9 mouse cellular contexts compared by ENCODE assay signal in the genomic region with DNA sequence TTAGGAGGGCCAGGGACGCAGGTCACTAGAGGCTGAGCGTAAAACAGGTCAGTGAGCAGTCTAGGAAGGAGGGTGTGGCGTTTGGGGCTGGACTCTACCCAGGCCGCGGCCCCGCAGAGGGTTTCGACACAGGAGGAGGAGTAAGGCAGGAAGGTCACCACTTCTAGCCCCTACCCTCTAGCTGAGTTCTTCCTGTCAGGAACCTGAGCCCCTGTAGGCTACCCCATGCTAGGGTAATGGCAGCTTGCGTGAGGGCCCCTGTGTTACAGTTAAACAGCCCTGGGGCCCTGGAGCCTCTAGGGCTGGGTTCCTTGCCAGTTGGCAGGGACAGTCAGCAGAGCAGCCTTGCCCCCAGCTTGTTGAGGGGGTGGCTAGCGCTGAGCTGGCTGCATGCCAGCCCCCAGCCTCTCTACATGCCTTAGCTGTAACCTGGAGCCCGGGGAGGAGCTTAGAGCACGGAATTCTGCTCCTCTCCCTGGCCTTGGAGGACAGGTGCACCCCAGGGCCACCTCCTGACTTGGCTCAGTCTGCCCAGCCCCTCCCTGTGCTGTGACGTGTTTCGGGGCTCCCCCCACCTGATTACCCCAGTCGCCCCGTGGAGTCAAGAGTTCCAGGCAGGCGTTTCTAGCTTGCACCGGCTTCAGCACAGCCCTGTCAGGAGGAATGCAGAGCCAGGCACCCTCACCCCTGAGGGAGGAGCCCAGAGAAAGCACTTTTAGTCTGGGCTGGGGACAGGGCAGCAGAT. TPM values are rescaled to one million over a fixed set of nuclear protein-coding genes. Genes with fewer than 3 reads are reported as not detected.
DNase-seq lines count a peak whose midpoint lies in the region; ATAC-seq lines count a peak whose summit lies in the region.
"Had no signal": no experiment of that assay in that cellular context is flagged by ENCODE, and none has a peak within 500 bp of the region (broad histone marks: within the 10 kb centered on the region; RNA-seq: fewer than 3 reads in every experiment).

No protein-coding gene starts in this region.

- peak overlapping the region; percentile 96 for H3K27ac ChIP-seq in lung, embryonic 16.5 days (ENCODE audit: low read length)
- H3K27ac ChIP-seq: left cerebral cortex, adult 2 months had no signal

- peaks cover 51% of the 10 kb centered on the region for H3K4me1 ChIP-seq in lung, embryonic 16.5 days (replicated peaks; ENCODE audit: control insufficient read depth, insufficient read depth, low read length)

- 23% methylated on average over 17 of the region's 17 CpGs for WGBS in lung, embryonic 16.5 days

- DNase-seq in urinary bladder, adult 18-20 months (ENCODE audit: low spot score in 2 of 2) = peak; percentile 59 to 69
- no peak for DNase-seq in urinary bladder, postnatal 10 days (ENCODE audit: low spot score)
- DNase-seq in layer of hippocampus, adult 8-10 months (ENCODE audit: low spot score in 2 of 2) = peak; percentile 74
- peak; percentile 66 for DNase-seq in ovary, postnatal 14 days (ENCODE audit: low spot score)

- no peaks in the 10 kb centered on the region for H3K27me3 ChIP-seq in lung, embryonic 16.5 days (ENCODE audit: control insufficient read depth, insufficient read depth, low read depth, low read length)

- peak overlapping the region; percentile 64 for H3K9ac ChIP-seq in lung, embryonic 16.5 days (ENCODE audit: low read length)

- no peaks in the 10 kb centered on the region for H3K9me3 ChIP-seq in lung, embryonic 16.5 days (ENCODE audit: control insufficient read depth, low read length)

- H3K4me2 ChIP-seq in lung, embryonic 16.5 days (ENCODE audit: low read depth, low read length) = peak overlapping the region; percentile 57

- peaks cover 24% of the 10 kb centered on the region for H3K36me3 ChIP-seq in lung, embryonic 16.5 days (ENCODE audit: control insufficient read depth, insufficient read depth, low read length)

- peak overlapping the region; percentile 39 for H3K4me3 ChIP-seq in lung, embryonic 16.5 days (ENCODE audit: low read length)
- H3K4me3 ChIP-seq: left cerebral cortex, adult 2 months had no signal

- peak; percentile 23; the same call in 1 of the 2 replicates for ATAC-seq in erythroblast, adult 5-6 weeks (replicated peaks; ENCODE audit: low FRiP score, poor library complexity, severe bottlenecking)
- ATAC-seq in hematopoietic stem cell, adult 5-6 weeks (replicated peaks in 1 of 2; ENCODE audit: insufficient read depth in 1 of 2, low FRiP score in 2 of 2, low TSS enrichment in 1 of 2, low read depth in 1 of 2, poor library complexity in 2 of 2, severe bottlenecking in 2 of 2) = peak; percentile 30 to 42
- ATAC-seq in lung, embryonic 16.5 days (ENCODE audit: low read depth) = peak; percentile 85
- no peak for ATAC-seq in CD4-positive, CD25-positive, alpha-beta regulatory T cell, adult 4 months

RNA-seq across cellular contexts. Expression of a gene that starts 15.6 kb away (rescaled TPM):
- total RNA-seq in erythroblast, adult 5-6 weeks (2015; ENCODE audit: low replicate concordance) = 681 and 822 TPM in 2 replicates
- total RNA-seq in erythroblast, adult 5-6 weeks (2017; ENCODE audit: low replicate concordance) = 339 and 478 TPM in 2 replicates
- 1,280 and 1,726 TPM in 2 replicates for total RNA-seq in hematopoietic stem cell, adult 5-6 weeks (2017)
- total RNA-seq in layer of hippocampus, adult 8-10 months (2022) = 100 to 1,000 TPM; 188 to 289 (median 230) TPM
- 1,507 and 1,565 TPM in 2 replicates for polyA plus RNA-seq in lung, embryonic 16.5 days (2015; fragmentation: Nextera tagmentation; extraction: Ambion mirVana)
- polyA plus RNA-seq in CD4-positive, CD25-positive, alpha-beta regulatory T cell, adult 4 months (2017; shearing (Covaris generic)) = 1,000 to 10,000 TPM; 4,123 to 4,128 TPM

RNA-seq across cellular contexts. Expression of a gene that starts 21.4 kb away (rescaled TPM):
- 9.4 and 10.9 TPM in 2 replicates for total RNA-seq in erythroblast, adult 5-6 weeks (2015; ENCODE audit: low replicate concordance)
- 14.2 and 21.3 TPM in 2 replicates for total RNA-seq in erythroblast, adult 5-6 weeks (2017; ENCODE audit: low replicate concordance)
- total RNA-seq in hematopoietic stem cell, adult 5-6 weeks (2017) = 31.4 and 34.5 TPM in 2 replicates
- total RNA-seq in layer of hippocampus, adult 8-10 months (2022) = 10 to 100 TPM; 72.7 to 85.7 (median 77.4) TPM
- 32.9 and 35.1 TPM in 2 replicates for polyA plus RNA-seq in lung, embryonic 16.5 days (2015; fragmentation: Nextera tagmentation; extraction: Ambion mirVana)
- 10 to 100 TPM; 25.2 to 36.2 TPM for polyA plus RNA-seq in CD4-positive, CD25-positive, alpha-beta regulatory T cell, adult 4 months (2017; shearing (Covaris generic))

RNA-seq across cellular contexts. Expression of a gene that starts 37.2 kb away (rescaled TPM):
- 18.8 and 38.5 TPM in 2 replicates for total RNA-seq in erythroblast, adult 5-6 weeks (2015; ENCODE audit: low replicate concordance)
- 14.8 and 57.5 TPM in 2 replicates for total RNA-seq in erythroblast, adult 5-6 weeks (2017; ENCODE audit: low replicate concordance)
- total RNA-seq in hematopoietic stem cell, adult 5-6 weeks (2017) = 57.2 and 118 TPM in 2 replicates
- total RNA-seq in layer of hippocampus, adult 8-10 months (2022) = 10 to 100 TPM; 38.1 to 45.8 (median 40.2) TPM
- 70.1 and 74.4 TPM in 2 replicates for polyA plus RNA-seq in lung, embryonic 16.5 days (2015; fragmentation: Nextera tagmentation; extraction: Ambion mirVana)
- 10 to 100 TPM; 14.5 to 23.4 TPM for polyA plus RNA-seq in CD4-positive, CD25-positive, alpha-beta regulatory T cell, adult 4 months (2017; shearing (Covaris generic))

RNA-seq across cellular contexts. Expression of a gene that starts 59.2 kb away (rescaled TPM):
- total RNA-seq in erythroblast, adult 5-6 weeks (2015; ENCODE audit: low replicate concordance) = 3.1 and 5.9 TPM in 2 replicates
- total RNA-seq in erythroblast, adult 5-6 weeks (2017; ENCODE audit: low replicate concordance) = 0.60 and 2.0 TPM in 2 replicates
- 6.0 and 10.4 TPM in 2 replicates for total RNA-seq in hematopoietic stem cell, adult 5-6 weeks (2017)
- total RNA-seq in layer of hippocampus, adult 8-10 months (2022) = 10 to 100 TPM; 34.0 to 58.6 (median 41.9) TPM
- polyA plus RNA-seq in lung, embryonic 16.5 days (2015; fragmentation: Nextera tagmentation; extraction: Ambion mirVana) = 28.1 and 31.4 TPM in 2 replicates
- 10 to 100 TPM in 1 of 2 experiments, 1 to 10 TPM in 1; 9.9 to 18.6 TPM for polyA plus RNA-seq in CD4-positive, CD25-positive, alpha-beta regulatory T cell, adult 4 months (2017; shearing (Covaris generic))
